Mouse (Mus musculus): ENCODE results near the gene Ankrd55.

- no peak for TF ChIP-seq CTCF (IDR thresholded peaks at IDR 0.05; ENCODE audit: low read depth, low read length)
- no peak for TF ChIP-seq POLR2A (IDR thresholded peaks at IDR 0.05; ENCODE audit: extremely low read depth, insufficient read depth, low read length)
Observed at GRCm38 (mm10) chr13:112385040-112385439, 96.8 kb downstream of the Ankrd55 start.
